Mouse (Mus musculus): ENCODE results near the gene Olfr620. TPM values are rescaled to one million over a fixed set of nuclear protein-coding genes. Genes with fewer than 3 reads are reported as not detected.

Olfr620 gene
- polyA plus RNA-seq (2015; fragmentation: Nextera tagmentation; extraction: Ambion mirVana) = not detected in 2 replicates

DNA sequence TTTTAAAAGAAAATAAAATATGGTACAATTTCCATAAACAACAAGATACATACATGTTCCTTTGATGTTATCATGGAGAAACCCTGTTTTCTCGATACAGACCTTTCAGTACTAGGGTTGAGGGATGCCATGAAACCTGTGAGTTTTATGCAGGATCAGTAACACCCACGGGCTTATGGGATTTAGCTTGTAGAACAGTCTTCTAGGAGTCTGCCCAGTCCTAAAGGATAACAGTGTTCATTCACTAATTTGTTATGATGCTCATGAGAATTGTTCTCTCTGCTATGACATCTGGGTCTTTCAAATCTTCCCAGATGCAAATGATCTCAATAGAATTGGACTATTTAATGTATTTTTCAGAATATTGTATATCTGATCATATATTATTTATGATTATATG lies at the start of gene Olfr620:
Gene Olfr620, minus strand, starts transcription at position 101 of the 400 bp plus-strand sequence.
- Histone ChIP-seq H3K4me2 (no peak within 1 kb of the TSS), H3K9ac (no peak within 1 kb of the TSS), H3K27ac (no peak within 1 kb of the TSS), H3K36me3 (no peaks in the 10 kb centered on the region), H3K4me1 (no peaks in the 10 kb centered on the region), H3K9me3 (no peaks in the 10 kb centered on the region), H3K4me3 (no peak within 1 kb of the TSS), H3K27me3 (no peaks in the 10 kb centered on the region)
- WGBS = 56% methylated on average over 2 of the region's 2 CpGs
- ATAC-seq (ENCODE audit: borderline replicate concordance, extremely low read depth, low FRiP score, low TSS enrichment) = no peak

DNA sequence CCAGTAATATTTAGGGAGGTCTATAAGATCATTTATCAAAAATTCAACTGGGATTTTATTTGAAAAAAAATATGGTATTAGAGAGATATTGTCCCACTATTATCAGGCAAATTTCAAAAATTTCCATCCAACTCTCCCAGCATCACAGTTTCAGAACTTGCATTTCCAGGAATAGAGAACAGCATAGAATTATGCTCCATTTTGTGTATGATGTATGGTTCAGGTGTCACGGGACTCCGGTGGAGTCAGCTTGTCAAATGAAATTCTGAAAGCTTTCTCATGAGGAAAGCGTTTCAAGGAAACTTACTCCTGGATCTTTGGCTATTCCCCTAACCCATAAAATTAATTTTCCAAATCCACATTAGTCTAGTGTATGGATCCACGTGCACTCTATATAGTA lies 31.7 kb upstream of the Olfr620 start:
- 79% methylated on average over 4 of the region's 4 CpGs for WGBS
- Histone ChIP-seq H3K4me1 (no peaks in the 10 kb centered on the region), H3K36me3 (no peaks in the 10 kb centered on the region), H3K4me3 (no peak overlapping the region), H3K9ac (no peak overlapping the region), H3K9me3 (no peaks in the 10 kb centered on the region), H3K27me3 (no peaks in the 10 kb centered on the region), H3K4me2 (no peak overlapping the region), H3K27ac (no peak overlapping the region)
- ATAC-seq (ENCODE audit: borderline replicate concordance, extremely low read depth, low FRiP score, low TSS enrichment) = no peak

DNA sequence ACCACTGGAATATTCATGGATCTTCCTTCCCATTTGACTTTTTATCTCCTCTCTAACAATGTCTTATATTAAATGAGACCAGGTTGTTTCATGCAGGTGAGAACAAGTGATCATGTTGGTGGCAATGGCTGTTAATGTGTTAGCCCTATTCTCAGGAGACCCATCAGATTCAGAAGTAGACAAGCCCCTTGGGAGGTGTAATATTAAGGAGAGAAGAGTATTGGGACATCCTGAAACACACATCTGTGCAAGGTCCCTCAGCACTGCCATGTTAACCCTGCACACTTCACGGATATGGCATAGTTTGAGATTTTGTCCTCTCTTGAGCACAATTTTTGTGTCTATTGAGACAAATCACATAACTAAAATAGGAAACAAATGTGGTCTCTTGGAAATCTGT lies 30.3 kb upstream of the Olfr620 start, which contains the start of gene Olfr622:
Gene Olfr622, minus strand, starts transcription at position 101 of the 400 bp plus-strand sequence.
- H3K27ac ChIP-seq = no peak within 1 kb of the TSS
- ATAC-seq (ENCODE audit: borderline replicate concordance, extremely low read depth, low FRiP score, low TSS enrichment) = no peak
- H3K27me3 ChIP-seq = no peaks in the 10 kb centered on the region
- H3K9me3 ChIP-seq = no peaks in the 10 kb centered on the region
- H3K9ac ChIP-seq = no peak within 1 kb of the TSS
- H3K36me3 ChIP-seq = no peaks in the 10 kb centered on the region
- H3K4me1 ChIP-seq = no peaks in the 10 kb centered on the region
- no peak within 1 kb of the TSS for H3K4me3 ChIP-seq
- H3K4me2 ChIP-seq = no peak within 1 kb of the TSS
- WGBS = 77% methylated on average over 1 of the region's 1 CpGs

DNA sequence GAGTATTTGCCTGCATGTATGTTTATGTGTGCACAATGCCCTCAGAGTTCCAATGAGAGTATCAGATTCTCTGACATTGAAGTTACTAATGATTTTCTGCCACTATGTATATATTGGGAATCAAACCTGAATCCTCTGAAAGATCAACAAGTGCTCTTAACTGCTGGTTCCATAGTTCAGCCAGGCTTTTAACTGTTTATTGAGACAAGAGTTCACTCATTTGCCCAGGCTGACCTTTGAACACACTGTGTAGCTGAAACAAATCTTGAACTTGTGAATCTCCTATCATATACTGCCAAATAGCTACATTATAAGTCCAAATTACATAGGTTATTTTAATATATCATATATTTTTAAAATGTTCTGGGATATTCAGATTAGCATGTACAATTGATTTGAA lies 24.5 kb upstream of the Olfr620 start:
- ATAC-seq (ENCODE audit: borderline replicate concordance, extremely low read depth, low FRiP score, low TSS enrichment) = no peak
- no peaks in the 10 kb centered on the region for H3K4me1 ChIP-seq
- no peaks in the 10 kb centered on the region for H3K36me3 ChIP-seq
- no peak overlapping the region for H3K27ac ChIP-seq
- no peak overlapping the region for H3K4me3 ChIP-seq
- no peak overlapping the region for H3K4me2 ChIP-seq
- no peaks in the 10 kb centered on the region for H3K27me3 ChIP-seq
- no peaks in the 10 kb centered on the region for H3K9me3 ChIP-seq
- H3K9ac ChIP-seq = no peak overlapping the region

DNA sequence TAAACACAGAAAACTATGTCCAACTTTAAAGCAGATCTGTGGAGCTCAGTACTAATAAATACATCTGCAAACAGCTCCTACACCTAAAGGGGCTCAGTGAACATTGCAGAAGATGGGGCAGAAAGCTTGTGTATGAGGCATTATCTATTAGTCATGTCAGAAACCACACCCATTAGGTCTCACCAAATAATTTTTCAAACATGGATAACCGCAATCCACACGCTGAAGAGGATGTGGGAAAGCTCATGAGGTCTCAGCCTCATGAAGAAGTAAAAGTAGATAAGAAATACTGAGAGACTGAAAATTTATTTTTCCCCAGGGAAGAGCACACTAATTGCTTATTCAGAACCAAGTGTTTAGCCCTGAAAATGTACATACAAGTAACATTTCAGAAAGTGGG lies 4.9 kb downstream of the Olfr620 start:
- H3K4me1 ChIP-seq = no peaks in the 10 kb centered on the region
- ATAC-seq (ENCODE audit: borderline replicate concordance, extremely low read depth, low FRiP score, low TSS enrichment) = no peak
- H3K9ac ChIP-seq = no peak overlapping the region
- no peak overlapping the region for H3K4me3 ChIP-seq
- no peaks in the 10 kb centered on the region for H3K9me3 ChIP-seq
- no peaks in the 10 kb centered on the region for H3K27me3 ChIP-seq
- 62% methylated on average over 2 of the region's 2 CpGs for WGBS
- H3K27ac ChIP-seq = no peak overlapping the region
- H3K4me2 ChIP-seq = no peak overlapping the region
- H3K36me3 ChIP-seq = no peaks in the 10 kb centered on the region

DNA sequence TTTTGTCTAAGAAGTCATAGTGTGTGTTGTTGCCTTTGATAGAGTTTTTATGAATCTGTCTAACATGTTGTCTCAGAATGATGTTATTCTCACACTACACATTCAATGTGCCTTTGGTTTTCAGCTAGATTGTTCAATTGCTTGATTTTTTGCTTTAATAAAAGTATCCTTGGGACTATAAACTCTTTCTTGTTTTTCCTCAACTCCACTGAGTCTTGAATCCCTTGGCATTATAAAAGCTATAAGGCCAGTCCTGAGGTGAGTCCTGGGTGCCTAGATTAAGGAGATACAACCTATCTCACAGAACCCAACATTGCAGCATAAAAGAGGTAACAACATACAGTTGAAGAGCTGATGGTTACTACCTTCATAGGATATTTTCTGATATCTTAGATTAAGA lies 12.1 kb downstream of the Olfr620 start, which contains the start of gene Olfr619:
Gene Olfr619, plus strand, starts transcription at position 301 of the 400 bp plus-strand sequence.
- Histone ChIP-seq H3K9me3 (no peaks in the 10 kb centered on the region), H3K27ac (no peak within 1 kb of the TSS), H3K36me3 (no peaks in the 10 kb centered on the region), H3K4me1 (no peaks in the 10 kb centered on the region), H3K4me2 (no peak within 1 kb of the TSS), H3K9ac (no peak within 1 kb of the TSS), H3K27me3 (no peaks in the 10 kb centered on the region), H3K4me3 (no peak within 1 kb of the TSS)
- ATAC-seq (ENCODE audit: borderline replicate concordance, extremely low read depth, low FRiP score, low TSS enrichment) = no peak

DNA sequence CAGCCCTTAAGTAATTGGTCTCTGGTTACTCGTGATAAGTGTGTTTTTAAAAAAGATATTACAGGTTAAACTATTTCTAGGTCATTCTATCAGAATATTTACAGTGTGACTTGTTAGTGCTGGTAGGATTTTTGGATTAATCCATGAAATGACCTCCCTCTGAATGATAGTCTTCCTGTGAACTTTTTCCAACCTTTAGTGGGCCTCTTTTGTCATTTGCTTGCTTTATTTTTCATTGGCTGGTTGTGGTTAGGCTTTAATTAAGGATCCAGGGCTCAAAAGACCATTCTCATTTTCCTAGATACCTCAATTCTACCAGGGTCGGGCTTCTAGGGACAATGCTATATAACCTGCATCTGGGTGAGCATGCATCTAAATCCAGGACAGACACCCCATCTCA lies 22.5 kb downstream of the Olfr620 start, which contains the start of gene Olfr618:
Gene Olfr618, plus strand, starts transcription at position 301 of the 400 bp plus-strand sequence.
- no peaks in the 10 kb centered on the region for H3K36me3 ChIP-seq
- H3K4me3 ChIP-seq = no peak within 1 kb of the TSS

DNA sequence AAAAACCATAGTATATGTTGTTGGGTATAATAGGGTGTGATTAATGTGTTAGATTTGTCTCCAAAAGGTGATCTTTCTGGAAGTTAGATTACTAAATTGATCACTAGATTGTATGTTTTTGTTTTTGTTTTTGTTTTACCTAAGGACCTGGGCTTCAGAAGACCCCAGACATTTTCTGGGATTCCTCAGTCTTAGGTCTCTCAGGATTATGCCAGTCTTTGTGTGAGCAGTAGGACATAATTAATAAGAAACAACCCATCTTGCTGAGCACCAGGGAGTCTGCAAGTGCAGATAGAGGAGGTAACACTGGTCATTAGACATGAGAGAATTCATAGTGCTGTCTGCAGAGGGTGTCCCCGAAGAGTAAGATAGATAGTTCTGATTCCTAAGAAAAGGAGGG lies 39.6 kb downstream of the Olfr620 start, which contains the start of gene Olfr617:
Gene Olfr617, plus strand, starts transcription at position 301 of the 400 bp plus-strand sequence.
- H3K9me3 ChIP-seq = no peaks in the 10 kb centered on the region
- H3K27me3 ChIP-seq = no peaks in the 10 kb centered on the region
- H3K36me3 ChIP-seq = no peaks in the 10 kb centered on the region
- H3K4me1 ChIP-seq = no peaks in the 10 kb centered on the region
- H3K9ac ChIP-seq = no peak within 1 kb of the TSS
- no peak within 1 kb of the TSS for H3K27ac ChIP-seq
- no peak for ATAC-seq (ENCODE audit: borderline replicate concordance, extremely low read depth, low FRiP score, low TSS enrichment)
- 83% methylated on average over 1 of the region's 1 CpGs for WGBS
- H3K4me3 ChIP-seq = no peak within 1 kb of the TSS
- no peak within 1 kb of the TSS for H3K4me2 ChIP-seq

More for the DNA sequence above, 22.5 kb downstream of the Olfr620 start, which contains the start of gene Olfr618:
- WGBS = 57% methylated on average over 2 of the region's 2 CpGs
- Histone ChIP-seq H3K4me1 (no peaks in the 10 kb centered on the region), H3K9me3 (no peaks in the 10 kb centered on the region), H3K4me2 (no peak within 1 kb of the TSS), H3K27ac (no peak within 1 kb of the TSS), H3K9ac (no peak within 1 kb of the TSS), H3K27me3 (no peaks in the 10 kb centered on the region)
- no peak for ATAC-seq (ENCODE audit: borderline replicate concordance, extremely low read depth, low FRiP score, low TSS enrichment)

DNA sequence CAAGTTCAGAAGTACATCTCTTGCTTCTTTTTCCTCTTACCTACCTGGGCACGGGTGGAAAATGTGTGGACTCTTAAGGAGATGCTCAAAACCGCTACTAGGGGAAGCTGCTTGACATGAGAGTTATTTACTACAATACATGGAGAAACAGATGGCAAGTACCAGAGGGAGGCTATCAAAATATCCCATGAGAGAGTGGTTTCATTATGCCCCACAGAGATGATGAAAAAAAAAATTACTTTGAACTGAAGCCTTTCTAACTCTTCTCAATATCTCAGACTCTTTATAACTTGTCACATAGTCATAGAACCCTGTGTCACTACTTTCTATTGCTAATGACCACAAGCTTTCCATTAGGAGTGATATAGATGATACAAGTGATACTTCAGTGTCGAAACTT lies 43.3 kb downstream of the Olfr620 start, which contains the start of gene Olfr616:
Gene Olfr616, minus strand, starts transcription at position 101 of the 400 bp plus-strand sequence.
- Histone ChIP-seq H3K9ac (no peak within 1 kb of the TSS), H3K36me3 (no peaks in the 10 kb centered on the region), H3K9me3 (no peaks in the 10 kb centered on the region), H3K27ac (no peak within 1 kb of the TSS), H3K4me2 (no peak within 1 kb of the TSS), H3K27me3 (no peaks in the 10 kb centered on the region), H3K4me3 (no peak within 1 kb of the TSS), H3K4me1 (no peaks in the 10 kb centered on the region)
- 67% methylated on average over 3 of the region's 3 CpGs for WGBS
- ATAC-seq (ENCODE audit: borderline replicate concordance, extremely low read depth, low FRiP score, low TSS enrichment) = no peak

DNA sequence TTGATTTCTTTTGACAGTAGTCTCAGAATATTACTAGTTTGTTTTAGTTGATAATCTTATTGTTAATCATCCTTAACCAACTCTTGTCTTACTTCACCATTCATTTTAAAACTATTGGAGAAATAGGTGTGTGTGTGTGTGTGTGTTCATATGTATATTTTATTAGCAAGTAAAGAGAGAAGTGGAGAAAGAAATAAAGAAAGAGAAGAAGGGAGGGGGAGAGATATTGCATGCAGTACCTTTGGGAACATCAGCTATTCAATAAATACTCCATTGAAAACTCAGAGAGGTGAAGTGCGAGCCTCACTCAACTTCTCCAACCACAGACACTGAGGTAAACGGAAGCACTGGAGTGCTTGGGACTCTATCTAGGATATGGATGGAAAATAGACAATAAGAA lies 56.6 kb downstream of the Olfr620 start, which contains the start of gene Olfr615:
Gene Olfr615, plus strand, starts transcription at position 301 of the 400 bp plus-strand sequence.
- Histone ChIP-seq H3K4me3 (no peak within 1 kb of the TSS), H3K27ac (no peak within 1 kb of the TSS), H3K4me1 (no peaks in the 10 kb centered on the region), H3K27me3 (no peaks in the 10 kb centered on the region), H3K4me2 (no peak within 1 kb of the TSS), H3K36me3 (no peaks in the 10 kb centered on the region), H3K9me3 (no peaks in the 10 kb centered on the region), H3K9ac (no peak within 1 kb of the TSS)
- WGBS = 79% methylated on average over 2 of the region's 2 CpGs
- no peak for ATAC-seq (ENCODE audit: borderline replicate concordance, extremely low read depth, low FRiP score, low TSS enrichment)
